ENCODE assay signal across 15 mouse cellular contexts in the genomic region with DNA sequence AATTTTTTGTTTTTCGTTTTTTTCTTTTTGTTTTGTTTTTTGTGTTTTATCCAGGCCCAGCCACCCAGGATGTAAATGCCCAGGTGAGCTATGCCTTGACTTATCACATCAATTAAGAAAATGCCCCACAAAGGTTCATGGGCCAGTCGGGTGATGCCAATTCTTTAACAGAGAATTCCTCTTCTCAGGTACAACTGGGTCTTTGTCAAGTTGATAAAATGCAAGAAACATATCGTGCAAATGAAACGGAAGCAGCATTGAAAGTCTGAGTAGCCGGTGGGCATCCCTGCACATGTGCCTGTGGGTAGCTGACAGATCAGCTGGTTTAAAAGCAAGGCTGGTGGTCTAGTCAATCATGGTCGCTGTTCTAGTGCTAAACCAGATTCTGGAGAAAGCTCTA. TPM values are rescaled to one million over a fixed set of nuclear protein-coding genes. Genes with fewer than 3 reads are reported as not detected.
DNase-seq lines count a peak whose midpoint lies in the region; ATAC-seq and TF ChIP-seq lines count a peak whose summit lies in the region.
"Not testable (repeated sequence)": the region's sequence is repeated elsewhere in the genome, so short reads cannot be mapped to it uniquely, and the experiment has no call there.
"Had no signal": no experiment of that assay in that cellular context is flagged by ENCODE, and none has a peak within 500 bp of the region (broad histone marks: within the 10 kb centered on the region; RNA-seq: fewer than 3 reads in every experiment).

No protein-coding gene starts in this region.

- peak; percentile 14 to 16 for DNase-seq in adrenal gland, postnatal 4 days (ENCODE audit: low spot score in 2 of 2)
- DNase-seq in gastrocnemius, adult 8-10 months (ENCODE audit: low spot score in 2 of 2) = peak; percentile 9 to 12
- DNase-seq in heart, postnatal 25 days (ENCODE audit: low spot score) = peak; percentile 24
- not testable (repeated sequence) for DNase-seq in limb, embryonic 14.5 days (ENCODE audit: low spot score); midbrain, embryonic 14.5 days
- DNase-seq in spleen, postnatal 4 days (ENCODE audit: low spot score in 2 of 2) = peak; percentile 21 to 71
- DNase-seq in urinary bladder, postnatal 14 days (ENCODE audit: low spot score) = peak; percentile 11

- intact Hi-C loops in heart, postnatal 25 days (cut with DNase I) = not testable (repeated sequence)

- ATAC-seq in kidney, embryonic 15.5 days (replicated peaks; ENCODE audit: low FRiP score) = peak; percentile 76
- ATAC-seq in limb, embryonic 14.5 days (ENCODE audit: low FRiP score, low read depth) = peak; percentile 50; the same call in 1 of the 2 replicates
- ATAC-seq in midbrain, embryonic 14.5 days (ENCODE audit: low FRiP score, low TSS enrichment) = peak; percentile 78

- H3K27me3 ChIP-seq in kidney, embryonic 15.5 days; limb, embryonic 14.5 days (ENCODE audit: control insufficient read depth, insufficient read depth, low read length); midbrain, embryonic 14.5 days (ENCODE audit: control insufficient read depth, insufficient read depth, low read length): not testable (repeated sequence)

- not testable (repeated sequence) for H3K9ac ChIP-seq in kidney, embryonic 15.5 days; limb, embryonic 14.5 days (ENCODE audit: low read depth, low read length, severe bottlenecking); midbrain, embryonic 14.5 days (replicated peaks; ENCODE audit: low read length)

- TF ChIP-seq POLR2A in limb, embryonic 14.5 days (IDR thresholded peaks at IDR 0.05; ENCODE audit: borderline replicate concordance, extremely low read depth, insufficient read depth, insufficient read length) = not testable (repeated sequence)

- H3K9me3 ChIP-seq in kidney, embryonic 15.5 days (replicated peaks) = peaks cover 15% of the 10 kb centered on the region
- H3K9me3 ChIP-seq in limb, embryonic 14.5 days (ENCODE audit: control insufficient read depth, low read length) = not testable (repeated sequence)
- H3K9me3 ChIP-seq in midbrain, embryonic 14.5 days (ENCODE audit: control insufficient read depth, low read length) = peaks cover 20% of the 10 kb centered on the region

- not testable (repeated sequence) for H3K27ac ChIP-seq in kidney, embryonic 15.5 days; limb, embryonic 14.5 days (replicated peaks; ENCODE audit: low read depth, low read length); midbrain, embryonic 14.5 days (replicated peaks; ENCODE audit: low read depth, low read length)

- 62% methylated on average over 6 of the region's 6 CpGs for WGBS in kidney, embryonic 15.5 days
- WGBS in limb, embryonic 14.5 days = 66% methylated on average over 5 of the region's 6 CpGs
- 62% methylated on average over 6 of the region's 6 CpGs for WGBS in midbrain, embryonic 14.5 days

- H3K4me1 ChIP-seq in kidney, embryonic 15.5 days; limb, embryonic 14.5 days (ENCODE audit: control insufficient read depth, insufficient read depth, low read length); midbrain, embryonic 14.5 days (ENCODE audit: control insufficient read depth, insufficient read depth, low read length): not testable (repeated sequence)

- H3K4me2 ChIP-seq in kidney, embryonic 15.5 days; limb, embryonic 14.5 days (replicated peaks; ENCODE audit: low read depth, low read length, severe bottlenecking); midbrain, embryonic 14.5 days (ENCODE audit: low read length): not testable (repeated sequence)

- H3K36me3 ChIP-seq in kidney, embryonic 15.5 days; limb, embryonic 14.5 days (ENCODE audit: control insufficient read depth, insufficient read depth, low read length); midbrain, embryonic 14.5 days (ENCODE audit: control insufficient read depth, insufficient read depth, low read length): not testable (repeated sequence)

- not testable (repeated sequence) for H3K4me3 ChIP-seq in kidney, embryonic 15.5 days (replicated peaks); limb, embryonic 14.5 days (replicated peaks; ENCODE audit: low read length); midbrain, embryonic 14.5 days (replicated peaks; ENCODE audit: low read depth, low read length)

RNA-seq across cellular contexts. Expression of gene Speer4d, which starts 12.2 kb away (rescaled TPM):
- not detected for total RNA-seq in adrenal gland, postnatal 4 days (2021)
- total RNA-seq in gastrocnemius, adult 8-10 months (2022) = not detected
- total RNA-seq in heart, postnatal 25 days (2021) = not detected
- polyA plus RNA-seq in kidney, embryonic 15.5 days (2015; fragmentation: Nextera tagmentation; extraction: Ambion mirVana) = not detected in 2 replicates
- not detected in 2 replicates for polyA plus RNA-seq in limb, embryonic 14.5 days (2012; rRNA removed)
- not detected in 2 replicates for polyA plus RNA-seq in limb, embryonic 14.5 days (2014; fragmentation: Nextera tagmentation; extraction: Ambion mirVana)
- polyA plus RNA-seq in midbrain, embryonic 14.5 days (2014; fragmentation: Nextera tagmentation; extraction: Ambion mirVana) = not detected in 2 replicates
- total RNA-seq: adrenal gland, adult 2 months; left cerebral cortex, adult 2 months; monocyte, adult 5-6 weeks had no signal
- polyA plus RNA-seq: adrenal gland, adult 2 months; C2C12; forebrain, embryonic 16.5 days; lung, embryonic 15.5 days had no signal

RNA-seq across cellular contexts. Expression of gene Gm21083, which starts 29.5 kb away (rescaled TPM):
- total RNA-seq in adrenal gland, postnatal 4 days (2021) = not detected
- not detected for total RNA-seq in gastrocnemius, adult 8-10 months (2022)
- total RNA-seq in heart, postnatal 25 days (2021) = not detected
- not detected in 2 replicates for polyA plus RNA-seq in kidney, embryonic 15.5 days (2015; fragmentation: Nextera tagmentation; extraction: Ambion mirVana)
- 0.15 TPM in 1 of 2 replicates, not detected in the other for polyA plus RNA-seq in limb, embryonic 14.5 days (2012; rRNA removed)
- not detected in 2 replicates for polyA plus RNA-seq in limb, embryonic 14.5 days (2014; fragmentation: Nextera tagmentation; extraction: Ambion mirVana)
- not detected in 2 replicates for polyA plus RNA-seq in midbrain, embryonic 14.5 days (2014; fragmentation: Nextera tagmentation; extraction: Ambion mirVana)
- total RNA-seq: adrenal gland, adult 2 months; heart, adult 8-10 months; left cerebral cortex, adult 2 months; monocyte, adult 5-6 weeks had no signal
- polyA plus RNA-seq: adrenal gland, adult 2 months; forebrain, embryonic 16.5 days; lung, embryonic 15.5 days had no signal

RNA-seq across cellular contexts. Expression of gene 4930572O03Rik, which starts 50.2 kb away (rescaled TPM):
- total RNA-seq in adrenal gland, postnatal 4 days (2021) = not detected
- total RNA-seq in gastrocnemius, adult 8-10 months (2022) = not detected
- total RNA-seq in heart, postnatal 25 days (2021) = not detected
- polyA plus RNA-seq in kidney, embryonic 15.5 days (2015; fragmentation: Nextera tagmentation; extraction: Ambion mirVana) = not detected in 2 replicates
- polyA plus RNA-seq in limb, embryonic 14.5 days (2012; rRNA removed) = not detected in 2 replicates
- polyA plus RNA-seq in limb, embryonic 14.5 days (2014; fragmentation: Nextera tagmentation; extraction: Ambion mirVana) = not detected in 2 replicates
- not detected in 2 replicates for polyA plus RNA-seq in midbrain, embryonic 14.5 days (2014; fragmentation: Nextera tagmentation; extraction: Ambion mirVana)
- total RNA-seq: adrenal gland, adult 2 months; heart, adult 8-10 months; left cerebral cortex, adult 2 months; monocyte, adult 5-6 weeks had no signal
- polyA plus RNA-seq: adrenal gland, adult 2 months; C2C12; forebrain, embryonic 16.5 days; lung, embryonic 15.5 days had no signal
